Mouse (Mus musculus): ENCODE measurements around the gene Atf3.

- TF ChIP-seq CTCF (IDR thresholded peaks at IDR 0.05; ENCODE audit: insufficient read depth, low read length) (no peak), POLR2A (IDR thresholded peaks at IDR 0.05; ENCODE audit: borderline replicate concordance, extremely low read depth, low read depth, low read length) (no peak)
These were observed 7.9 kb upstream of the Atf3 start for GRCm38 (mm10) chr1:191225771-191226170.
